Mouse (Mus musculus) limb, embryonic 13.5 days (tissue): ENCODE measurements at regions not wholly inside any gene's neighbourhood (a gene's known extent, or its start where the extent isn't known, plus 50 kb on each side); places are given as distances from the start of the nearest gene placed in this dataset.
"Not testable (repeated sequence)": the region's sequence is repeated elsewhere in the genome, so short reads cannot be mapped to it uniquely, and the experiment has no call there.

Experiments used
- ATAC-seq: fragments of 200-750 bp; cut with Nextera tagmentation; 2 replicates; pipeline ENCODE4 v1.8.0; 2017; ENCODE audit warnings: low read depth, moderate number of reproducible peaks, moderate TSS enrichment; ENCODE audit not compliant: low FRiP score
- H3K27ac ChIP-seq: fragments of 300-500 bp; sonication (generic); 2 replicates; pipeline ENCODE4 v1.5.1; 2015; ENCODE audit warnings: inconsistent platforms, mild to moderate bottlenecking, moderate library complexity
- H3K27me3 ChIP-seq: fragments of 300-500 bp; sonication (generic); 2 replicates; pipeline ENCODE4 v1.6.1; 2015; ENCODE audit warnings: mild to moderate bottlenecking, inconsistent platforms
- H3K36me3 ChIP-seq: fragments of 300-500 bp; sonication (generic); 2 replicates; pipeline ENCODE4 v1.6.1; 2015; ENCODE audit warnings: inconsistent platforms, mild to moderate bottlenecking, moderate library complexity
- H3K4me1 ChIP-seq: fragments of 300-500 bp; sonication (generic); 2 replicates; pipeline ENCODE4 v1.6.1; 2015; ENCODE audit warnings: inconsistent platforms
- H3K4me2 ChIP-seq: fragments of 300-500 bp; sonication (generic); replicated peaks from 2 replicates; pipeline ENCODE4 v1.6.1; 2015; ENCODE audit warnings: inconsistent platforms, mild to moderate bottlenecking, moderate library complexity
- H3K4me3 ChIP-seq: fragments of 300-500 bp; sonication (generic); 2 replicates; pipeline ENCODE4 v1.5.1; 2015; ENCODE audit warnings: moderate library complexity, mild to moderate bottlenecking, inconsistent platforms
- H3K9ac ChIP-seq: fragments of 300-500 bp; sonication (generic); 2 replicates; pipeline ENCODE4 v1.6.1; 2015; ENCODE audit warnings: mild to moderate bottlenecking, inconsistent platforms
- H3K9me3 ChIP-seq: fragments of 300-500 bp; sonication (generic); 2 replicates; pipeline ENCODE4 v1.6.1; 2016; ENCODE audit warnings: inconsistent platforms
- WGBS: fragments of 180-500 bp; shearing (Covaris S2); methylation state at CpG from one replicate; pipeline ENCODE4 v1.1.7; 2015; 5-methylcytosine and 5-hydroxymethylcytosine counted together

DNA sequence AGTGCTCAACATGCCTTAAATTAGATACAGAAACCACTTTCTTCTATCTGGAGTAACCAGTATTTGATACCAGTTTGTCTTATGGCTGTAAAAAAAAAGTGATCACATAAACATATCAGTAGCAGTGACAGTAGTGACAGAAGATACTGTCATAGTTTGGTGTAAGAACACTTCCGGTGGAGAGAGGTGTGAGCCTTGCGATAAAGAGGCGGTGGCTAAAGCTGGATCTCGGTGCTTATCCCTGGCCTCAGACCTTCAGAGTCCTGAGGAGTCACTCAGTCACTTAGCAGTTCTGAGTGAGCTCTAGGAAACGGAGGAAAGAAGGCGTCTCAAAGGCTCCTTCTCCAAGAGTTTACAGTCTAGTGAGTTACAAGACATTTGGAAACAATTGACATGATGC lies 169.4 kb downstream of the Mterf1b start:
- ATAC-seq, H3K36me3 ChIP-seq, H3K9me3 ChIP-seq, H3K9ac ChIP-seq, H3K27me3 ChIP-seq, H3K4me3 ChIP-seq, H3K27ac ChIP-seq, H3K4me1 ChIP-seq, H3K4me2 ChIP-seq: not testable (repeated sequence)
- 83% methylated on average over 6 of the region's 6 CpGs for WGBS

DNA sequence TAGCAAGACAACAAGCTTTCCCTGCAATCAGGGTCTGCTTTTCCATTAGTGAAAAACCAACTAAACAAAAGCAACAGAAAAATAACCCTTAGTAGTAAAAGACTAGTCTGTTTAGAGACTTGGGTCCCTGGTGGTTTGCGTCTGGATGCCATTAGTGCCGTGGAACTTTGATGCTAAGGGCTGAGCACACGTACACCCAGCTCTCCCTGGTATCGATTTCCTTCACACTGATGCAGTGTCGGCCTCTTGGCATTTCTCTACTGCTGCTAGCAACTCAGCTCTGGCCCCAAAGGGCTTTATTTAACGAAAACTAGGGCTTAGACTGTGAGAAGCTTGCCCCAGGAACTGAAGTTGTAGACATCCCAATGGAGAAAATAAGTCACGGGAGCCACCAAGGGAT lies 192.6 kb downstream of the Mterf1b start:
- not testable (repeated sequence) for H3K4me3 ChIP-seq, H3K4me2 ChIP-seq, H3K9me3 ChIP-seq, H3K4me1 ChIP-seq, ATAC-seq, H3K27ac ChIP-seq, H3K36me3 ChIP-seq, H3K9ac ChIP-seq, H3K27me3 ChIP-seq
- WGBS = 20% methylated on average over 7 of the region's 7 CpGs

DNA sequence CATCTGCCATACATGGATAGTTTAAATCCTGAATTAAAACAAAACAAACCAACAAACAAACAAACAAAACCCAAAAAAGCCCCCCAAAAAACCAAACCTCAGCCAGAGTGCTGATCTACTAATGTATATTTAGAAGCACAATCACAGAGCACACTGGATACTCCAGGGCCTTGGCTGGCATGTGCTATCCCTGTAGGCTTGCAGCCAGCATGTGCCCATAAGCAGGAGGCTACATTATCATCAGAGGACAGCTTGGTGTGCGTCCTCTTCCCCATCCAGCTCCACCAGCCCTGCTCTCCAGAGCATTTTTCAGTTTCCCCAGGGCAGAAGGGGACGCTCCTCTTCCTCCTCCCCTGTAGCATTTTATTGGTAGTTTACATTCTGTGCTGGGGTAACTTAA lies 198.9 kb downstream of the Mterf1b start:
- H3K9me3 ChIP-seq = no peaks in the 10 kb centered on the region
- H3K27ac ChIP-seq = no peak overlapping the region
- 69% methylated on average over 2 of the region's 2 CpGs for WGBS
- no peaks in the 10 kb centered on the region for H3K27me3 ChIP-seq
- no peaks in the 10 kb centered on the region for H3K36me3 ChIP-seq
- no peaks in the 10 kb centered on the region for H3K4me1 ChIP-seq
- H3K9ac ChIP-seq = no peak overlapping the region
- no peak overlapping the region for H3K4me2 ChIP-seq
- H3K4me3 ChIP-seq = no peak overlapping the region
- ATAC-seq = no peak

DNA sequence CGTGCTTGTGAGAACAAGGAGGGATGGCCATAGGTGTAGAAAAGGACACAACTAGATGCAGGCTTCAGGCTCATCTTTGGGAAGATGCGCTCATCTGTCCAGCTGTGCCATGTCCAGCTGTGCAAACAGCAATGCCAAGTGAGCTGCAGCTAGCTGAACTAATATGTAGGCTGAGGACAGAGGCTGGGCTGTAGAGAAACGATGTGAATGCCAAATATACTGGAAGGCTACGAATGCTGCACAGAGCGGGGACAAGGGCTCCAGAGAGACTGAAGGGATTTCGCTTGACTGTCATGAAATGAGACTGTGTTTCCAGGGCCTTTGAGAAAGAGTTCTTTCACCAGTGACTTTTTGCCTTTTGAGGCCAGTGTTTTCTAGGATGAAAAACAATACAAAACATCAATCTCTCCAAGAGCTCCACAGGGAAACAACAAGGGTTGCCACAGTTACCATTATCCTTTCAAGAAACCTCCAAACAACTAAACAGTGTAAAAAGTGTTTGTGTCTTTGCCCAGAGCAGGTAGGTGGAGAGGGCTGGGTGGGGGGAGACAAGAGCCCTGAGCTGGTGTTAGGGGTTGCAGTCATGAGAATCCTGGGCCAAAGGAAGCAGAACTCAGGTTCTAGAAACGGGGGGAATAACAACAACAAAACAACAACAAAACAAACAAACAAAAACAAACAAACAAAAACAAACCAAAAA lies 202.3 kb downstream of the Mterf1b start:
- H3K27ac ChIP-seq, H3K4me3 ChIP-seq, H3K9ac ChIP-seq, H3K9me3 ChIP-seq, H3K4me2 ChIP-seq, ATAC-seq, H3K27me3 ChIP-seq, H3K36me3 ChIP-seq, H3K4me1 ChIP-seq: not testable (repeated sequence)
- 78% methylated on average over 6 of the region's 7 CpGs for WGBS

DNA sequence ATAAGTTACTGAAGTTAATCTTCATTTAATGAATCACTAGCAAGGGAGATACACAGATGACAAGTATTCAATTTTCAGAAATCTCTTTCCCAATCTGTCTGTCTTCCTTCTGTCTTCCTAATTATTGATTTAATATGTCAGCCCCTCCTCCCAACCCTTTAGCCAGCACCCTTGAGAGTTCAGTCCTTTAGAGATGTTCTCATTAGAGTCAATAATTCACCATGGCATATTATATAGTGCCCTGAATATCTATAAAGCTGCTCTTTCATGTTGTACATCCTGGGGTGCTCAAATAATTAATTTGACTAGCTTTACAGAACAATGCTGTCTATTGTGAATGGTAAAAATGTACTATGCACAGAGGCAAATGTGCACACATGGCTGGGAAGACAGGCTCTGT lies 205.9 kb downstream of the Mterf1b start:
- H3K4me2 ChIP-seq = no peak overlapping the region
- no peak overlapping the region for H3K27ac ChIP-seq
- no peaks in the 10 kb centered on the region for H3K4me1 ChIP-seq
- no peaks in the 10 kb centered on the region for H3K9me3 ChIP-seq
- no peak for ATAC-seq
- H3K4me3 ChIP-seq = no peak overlapping the region
- H3K36me3 ChIP-seq = no peaks in the 10 kb centered on the region
- H3K27me3 ChIP-seq = no peaks in the 10 kb centered on the region
- H3K9ac ChIP-seq = no peak overlapping the region

DNA sequence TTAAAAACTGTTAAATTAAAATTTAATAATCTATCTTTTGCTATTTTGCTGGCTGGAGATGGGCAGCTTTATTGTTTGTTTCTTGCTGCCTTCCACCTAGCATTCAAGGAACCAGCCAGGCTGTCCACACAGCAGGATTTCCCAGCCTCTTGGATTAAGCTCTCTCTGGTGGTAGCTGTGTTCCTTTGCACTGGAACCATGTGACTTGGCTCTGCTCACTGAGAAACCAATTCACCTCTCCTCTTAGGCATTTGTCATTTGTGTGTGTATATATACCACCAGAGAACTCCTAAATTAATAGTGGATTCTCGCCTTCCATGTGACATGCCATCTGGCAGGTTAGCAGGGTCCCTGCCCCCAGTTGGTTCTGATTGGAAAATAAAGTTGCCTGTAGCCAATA lies 225.6 kb downstream of the Mterf1b start:
- WGBS = 66% methylated on average over 1 of the region's 1 CpGs
- ATAC-seq = no peak
- Histone ChIP-seq H3K4me3 (no peak overlapping the region), H3K9me3 (no peaks in the 10 kb centered on the region), H3K4me2 (no peak overlapping the region), H3K36me3 (no peaks in the 10 kb centered on the region), H3K27ac (no peak overlapping the region), H3K9ac (no peak overlapping the region), H3K4me1 (no peaks in the 10 kb centered on the region), H3K27me3 (no peaks in the 10 kb centered on the region)
